Mouse (Mus musculus) embryonic facial prominence, embryonic 11.5 days (tissue): Measurements from ENCODE around the gene Nox1. TPM values are rescaled to one million over a fixed set of nuclear protein-coding genes. Genes with fewer than 3 reads are reported as not detected.

Experiments used
- ATAC-seq: fragments of 200-750 bp; cut with Nextera tagmentation; replicated peaks from 2 replicates; pipeline ENCODE4 v1.8.0; 2017; ENCODE audit warnings: low read depth; ENCODE audit not compliant: insufficient number of reproducible peaks, low FRiP score, low TSS enrichment
- DNase-seq: peaks from one replicate; pipeline ENCODE4 v3.0.0-alpha.2; 2015; ENCODE audit warnings: low spot score
- H3K27ac ChIP-seq: fragments of 300-500 bp; sonication (generic); replicated peaks from 2 replicates; pipeline ENCODE4 v1.5.1; 2014; ENCODE audit warnings: mild to moderate bottlenecking, low read depth, low read length, control low read depth
- H3K27me3 ChIP-seq: fragments of 300-500 bp; sonication (generic); 2 replicates; pipeline ENCODE4 v1.6.1; 2014; ENCODE audit warnings: mild to moderate bottlenecking, low read length, moderate library complexity, mixed read lengths; ENCODE audit not compliant: control insufficient read depth, insufficient read depth
- H3K36me3 ChIP-seq: fragments of 300-500 bp; sonication (generic); replicated peaks from 2 replicates; pipeline ENCODE4 v1.6.1; 2014; ENCODE audit warnings: low read depth, mild to moderate bottlenecking, low read length, moderate library complexity, mixed read lengths; ENCODE audit not compliant: control insufficient read depth, insufficient read depth
- H3K4me1 ChIP-seq: fragments of 300-500 bp; sonication (generic); 2 replicates; pipeline ENCODE4 v1.6.1; 2014; ENCODE audit warnings: low read length, mixed read lengths; ENCODE audit not compliant: control insufficient read depth, insufficient read depth
- H3K4me2 ChIP-seq: fragments of 300-500 bp; sonication (generic); 2 replicates; pipeline ENCODE4 v1.6.1; 2014; ENCODE audit warnings: low read depth, mild to moderate bottlenecking, control low read depth, low read length, moderate library complexity
- H3K4me3 ChIP-seq: fragments of 300-500 bp; sonication (generic); 2 replicates; pipeline ENCODE4 v1.5.1; 2014; ENCODE audit warnings: low read depth, low read length, control low read depth
- H3K9ac ChIP-seq: fragments of 300-500 bp; sonication (generic); replicated peaks from 2 replicates; pipeline ENCODE4 v1.6.1; 2014; ENCODE audit warnings: mild to moderate bottlenecking, control low read depth, low read length
- H3K9me3 ChIP-seq: fragments of 300-500 bp; sonication (generic); replicated peaks from 2 replicates; pipeline ENCODE4 v1.6.1; 2016; ENCODE audit warnings: mild to moderate bottlenecking, low read length, inconsistent platforms, mixed read lengths; ENCODE audit not compliant: control insufficient read depth
- WGBS: fragments of 180-500 bp; shearing (Covaris S2); extraction: QIAGEN DNeasy Blood & Tissue Kit; methylation state at CpG from one replicate; pipeline ENCODE4 v1.1.7; 2014; 5-methylcytosine and 5-hydroxymethylcytosine counted together
- polyA plus RNA-seq: library from polyadenylated mRNA; unstranded; fragments of >200 nt; fragmentation: Nextera tagmentation; extraction: Ambion mirVana; gene quantifications from 2 replicates; pipeline ENCODE4 v1.2.1, GENCODE M21; 2014

Gene Nox1
- polyA plus RNA-seq, 1 experiment from 2014 or later: not detected

DNA sequence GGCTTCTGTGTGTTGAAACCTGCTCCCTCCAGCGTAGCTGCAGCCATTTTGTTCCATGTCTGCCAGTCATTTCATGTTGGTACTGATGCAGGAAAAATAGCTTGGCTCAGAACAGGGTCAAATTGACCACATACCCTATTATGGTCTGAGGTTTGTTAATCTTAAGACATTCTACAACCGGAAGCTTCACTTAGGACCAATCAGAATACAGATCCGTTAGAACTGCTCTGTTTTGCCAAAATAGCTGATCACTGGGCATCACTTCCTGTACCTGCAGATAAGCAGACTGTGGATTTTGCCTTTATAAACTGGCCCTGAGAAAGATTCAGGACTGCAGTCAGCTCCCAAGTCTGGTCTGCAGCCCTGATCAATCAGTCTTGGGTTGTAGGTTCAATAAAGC is 93.2 kb downstream of the Nox1 start:
- WGBS: 82% methylated on average over 3 of the region's 3 CpGs
- Histone ChIP-seq H3K4me3 (no peak overlapping the region), H3K9ac (no peak overlapping the region), H3K27ac (no peak overlapping the region), H3K4me1 (no peaks in the 10 kb centered on the region), H3K4me2 (no peak overlapping the region), H3K36me3 (no peaks in the 10 kb centered on the region), H3K9me3 (no peaks in the 10 kb centered on the region), H3K27me3 (no peaks in the 10 kb centered on the region)
- DNase-seq (no peak), ATAC-seq (no peak)

DNA sequence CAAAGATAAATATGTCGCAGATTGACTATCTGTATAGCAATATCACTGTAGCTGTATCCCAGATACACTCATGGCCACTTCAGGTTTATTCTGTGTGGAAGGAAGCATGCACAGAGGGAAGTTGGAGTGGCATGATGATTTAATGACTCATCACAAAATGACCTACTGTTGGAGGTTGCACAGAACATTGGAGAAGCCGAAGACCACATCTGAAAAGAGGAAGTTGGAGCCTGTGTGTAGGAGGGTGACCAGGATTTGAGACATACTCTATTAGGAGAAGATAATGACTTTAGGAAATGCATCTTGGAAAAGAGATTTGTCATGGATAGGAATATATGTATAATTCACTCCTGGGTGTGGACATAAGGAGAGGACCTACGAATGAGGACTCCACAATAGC is 105.3 kb downstream of the Nox1 start:
- no peak for ATAC-seq
- 79% methylated on average over 3 of the region's 3 CpGs for WGBS
- Histone ChIP-seq H3K27me3 (no peaks in the 10 kb centered on the region), H3K4me3 (no peak overlapping the region), H3K9me3 (no peaks in the 10 kb centered on the region), H3K4me2 (no peak overlapping the region), H3K27ac (no peak overlapping the region), H3K9ac (no peak overlapping the region), H3K36me3 (no peaks in the 10 kb centered on the region), H3K4me1 (no peaks in the 10 kb centered on the region)
- no peak for DNase-seq

DNA sequence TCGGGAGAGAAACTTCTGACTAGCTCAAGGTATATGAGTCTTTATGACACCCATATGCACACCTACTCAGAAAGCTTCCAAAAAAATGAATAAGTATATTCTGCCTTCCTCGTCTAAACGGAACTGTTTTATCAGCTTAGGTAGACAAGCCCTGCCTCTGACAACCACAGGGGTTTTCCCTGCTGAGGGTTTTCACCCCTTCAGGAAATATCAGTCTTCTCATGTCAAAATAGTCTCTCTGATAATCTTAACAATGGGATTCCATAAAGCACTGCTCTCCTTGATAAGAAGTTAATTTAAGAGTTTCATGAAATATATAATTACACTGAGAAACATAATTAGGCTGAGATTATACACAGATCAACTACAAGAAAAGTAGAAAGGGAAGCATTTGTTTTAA is 110.0 kb downstream of the Nox1 start:
- WGBS: 80% methylated on average over 3 of the region's 3 CpGs
- H3K9ac ChIP-seq: no peak overlapping the region
- no peak overlapping the region for H3K27ac ChIP-seq
- no peaks in the 10 kb centered on the region for H3K4me1 ChIP-seq
- ATAC-seq: no peak
- no peaks in the 10 kb centered on the region for H3K27me3 ChIP-seq
- H3K4me2 ChIP-seq: no peak overlapping the region
- H3K4me3 ChIP-seq: no peak overlapping the region
- no peaks in the 10 kb centered on the region for H3K36me3 ChIP-seq
- DNase-seq: no peak
- H3K9me3 ChIP-seq: no peaks in the 10 kb centered on the region

DNA sequence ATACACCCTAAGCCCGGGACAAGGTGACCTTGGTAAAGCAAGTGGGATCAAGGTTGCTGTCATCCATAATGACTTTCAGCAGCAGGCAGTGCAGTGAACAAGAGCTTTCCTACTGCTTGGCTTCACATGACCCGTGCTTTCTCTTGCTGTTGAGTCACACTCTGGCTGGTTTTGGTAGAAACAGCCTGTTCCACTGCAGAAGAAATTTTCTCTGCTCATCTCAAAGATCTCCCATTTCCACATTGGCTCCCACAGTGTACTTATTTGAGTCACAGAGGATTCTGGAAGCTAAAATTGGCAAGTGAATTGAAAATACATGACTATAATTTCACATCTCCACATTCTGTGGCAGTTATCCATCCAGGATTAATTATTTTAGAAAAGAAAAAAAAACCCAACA is 119.1 kb downstream of the Nox1 start:
- 73% methylated on average over 2 of the region's 2 CpGs for WGBS
- H3K9ac ChIP-seq: no peak overlapping the region
- ATAC-seq (no peak), DNase-seq (no peak)
- H3K4me1 ChIP-seq: no peaks in the 10 kb centered on the region
- no peak overlapping the region for H3K27ac ChIP-seq
- no peak overlapping the region for H3K4me3 ChIP-seq
- no peaks in the 10 kb centered on the region for H3K27me3 ChIP-seq
- no peaks in the 10 kb centered on the region for H3K9me3 ChIP-seq
- no peak overlapping the region for H3K4me2 ChIP-seq
- H3K36me3 ChIP-seq: no peaks in the 10 kb centered on the region

DNA sequence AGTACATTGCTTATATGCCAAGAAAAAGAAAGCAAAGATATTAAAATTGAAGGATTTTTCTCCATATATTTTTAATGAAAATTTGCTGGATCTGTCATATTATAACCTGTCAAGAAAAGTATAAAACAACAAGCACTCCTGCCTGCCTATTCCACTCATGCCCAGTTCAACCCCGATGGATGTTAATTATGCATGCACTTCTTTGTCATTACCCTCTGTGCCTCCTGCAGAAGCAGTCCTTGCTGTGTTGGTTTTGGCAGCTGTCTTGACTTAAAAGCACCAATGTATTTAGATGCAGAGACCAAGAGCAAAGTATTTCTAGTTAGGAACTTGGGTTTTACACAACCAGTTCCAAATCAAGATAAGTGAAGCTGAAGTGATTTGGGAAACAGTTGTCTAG is 136.3 kb downstream of the Nox1 start:
- Histone ChIP-seq H3K4me2 (no peak overlapping the region), H3K36me3 (no peaks in the 10 kb centered on the region; the same call in 1 of the 2 replicates), H3K27ac (no peak overlapping the region), H3K4me3 (no peak overlapping the region), H3K27me3 (no peaks in the 10 kb centered on the region), H3K9ac (no peak overlapping the region), H3K9me3 (no peaks in the 10 kb centered on the region), H3K4me1 (no peaks in the 10 kb centered on the region)
- 63% methylated on average over 1 of the region's 1 CpGs for WGBS
- no peak for DNase-seq
- no peak for ATAC-seq

DNA sequence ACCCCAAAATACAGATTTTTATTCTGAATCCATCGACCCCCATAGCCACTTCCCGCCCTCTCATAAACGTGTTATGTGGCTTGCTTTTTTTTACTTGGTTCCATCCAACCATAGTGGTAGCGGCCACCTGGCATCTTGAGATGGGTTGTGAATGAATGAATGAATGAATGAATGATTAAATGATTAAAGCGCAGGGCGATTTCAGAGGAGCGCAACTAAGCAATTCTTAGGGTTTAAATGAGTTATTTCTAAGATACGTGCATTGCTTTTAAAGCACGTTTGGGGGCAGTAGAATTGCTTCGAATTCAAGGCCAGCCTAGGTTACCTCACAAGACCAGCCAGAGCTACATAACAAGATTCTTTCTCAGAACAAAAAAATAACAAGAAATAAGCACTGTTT is 162.0 kb downstream of the Nox1 start:
- Histone ChIP-seq H3K4me1 (no peaks in the 10 kb centered on the region), H3K27ac (peak overlapping the region; percentile 79), H3K9ac (peak overlapping the region; percentile 81), H3K4me3 (peak overlapping the region; percentile 56), H3K36me3 (no peaks in the 10 kb centered on the region), H3K4me2 (peak overlapping the region; percentile 39), H3K27me3 (no peaks in the 10 kb centered on the region), H3K9me3 (no peaks in the 10 kb centered on the region)
- 18% methylated on average over 10 of the region's 10 CpGs for WGBS
- ATAC-seq (no peak), DNase-seq (peak; percentile 31)

DNA sequence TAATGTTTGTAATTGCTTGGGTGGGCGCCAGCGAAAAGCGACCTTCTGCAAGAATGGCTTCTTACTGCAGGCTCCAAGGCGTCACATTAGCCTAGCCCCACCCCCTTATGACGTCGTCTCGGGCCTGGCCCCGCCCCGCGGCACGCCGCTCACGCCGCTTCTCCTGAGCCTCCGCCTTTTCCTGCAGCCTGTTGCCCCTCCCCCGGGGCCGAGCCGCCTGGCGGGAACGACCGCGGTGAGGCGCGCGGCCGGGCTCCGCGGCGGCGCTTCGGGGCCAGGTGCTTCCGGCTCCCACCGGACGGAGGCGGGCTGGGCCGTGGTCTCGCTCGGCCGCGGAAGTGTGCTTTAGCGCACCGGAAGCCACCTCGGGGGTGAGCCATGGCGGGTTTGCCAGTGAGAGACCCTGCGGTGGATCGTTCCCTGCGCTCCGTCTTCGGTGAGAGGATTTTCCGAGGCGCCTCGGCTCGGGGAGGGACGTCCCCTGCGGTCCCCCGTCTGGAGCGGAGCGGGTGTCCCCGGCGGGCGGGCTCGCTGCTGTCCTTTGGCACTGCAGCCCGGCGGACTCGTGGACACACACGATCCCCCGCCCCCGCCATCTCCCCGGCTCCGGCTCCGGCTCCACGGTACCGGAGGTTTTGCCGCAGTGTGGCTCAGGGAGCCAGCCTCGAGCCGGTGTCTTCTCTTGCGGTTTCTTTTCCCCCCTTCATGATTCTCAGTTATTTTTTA is 162.6 kb downstream of the Nox1 start, which contains the start of gene Cstf2:
Gene Cstf2 (plus strand): TSS at position 201 of the 726 bp plus-strand sequence.
- ATAC-seq: peak; percentile 95

DNA sequence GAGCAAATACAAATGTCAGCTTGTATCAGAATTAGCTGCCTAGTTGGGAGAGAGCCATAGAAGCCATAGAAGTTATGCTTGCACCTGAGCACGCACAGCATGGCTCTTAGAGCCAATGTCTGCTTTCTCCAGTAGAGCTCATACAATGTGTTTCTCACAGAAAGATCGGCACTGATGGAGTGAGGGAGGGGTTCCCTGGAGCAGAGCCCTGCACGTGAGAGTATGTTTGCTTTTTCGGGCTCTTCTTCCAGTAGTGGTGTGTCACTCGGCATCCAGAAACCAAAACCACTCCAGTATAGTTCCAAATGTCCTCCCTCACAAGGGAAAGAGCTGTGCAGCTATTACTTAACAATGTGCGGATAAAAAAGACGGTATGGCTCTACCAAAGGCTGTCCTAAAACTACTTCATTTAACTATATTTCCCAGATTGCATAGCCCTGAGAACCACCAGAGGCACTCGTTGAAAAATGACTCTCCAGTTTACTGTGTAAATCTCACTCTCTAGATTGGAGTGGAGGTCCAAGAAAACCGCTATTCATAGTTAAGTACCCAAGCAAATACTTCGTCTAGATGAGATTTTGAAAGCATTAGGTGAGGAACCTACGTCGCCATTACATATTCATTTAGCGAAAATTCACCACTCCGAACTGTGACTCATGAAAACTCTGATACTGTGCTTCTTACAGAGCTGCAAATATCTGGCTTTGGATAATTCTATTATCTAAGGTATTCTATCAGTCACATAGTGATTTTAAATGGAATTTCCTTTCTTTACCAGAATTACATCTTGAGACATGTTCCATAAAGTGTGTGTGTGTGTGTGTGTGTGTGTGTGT is 163.5 kb downstream of the Nox1 start:
- 76% methylated on average over 14 of the region's 14 CpGs for WGBS
- DNase-seq: no peak

More for the DNA sequence above, 162.6 kb downstream of the Nox1 start, which contains the start of gene Cstf2:
- 19% methylated on average over 54 of the region's 77 CpGs for WGBS
- no peaks in the 10 kb centered on the region for H3K27me3 ChIP-seq
- peak; percentile 88 for DNase-seq
- H3K4me3 ChIP-seq: peak within 1 kb of the TSS; percentile 56
- H3K4me1 ChIP-seq: no peaks in the 10 kb centered on the region
- peak within 1 kb of the TSS; percentile 39 for H3K4me2 ChIP-seq
- no peaks in the 10 kb centered on the region for H3K36me3 ChIP-seq
- H3K9me3 ChIP-seq: no peaks in the 10 kb centered on the region
- peak within 1 kb of the TSS; percentile 81 for H3K9ac ChIP-seq
- H3K27ac ChIP-seq: peak within 1 kb of the TSS; percentile 79

More for the DNA sequence above, 163.5 kb downstream of the Nox1 start:
- Histone ChIP-seq H3K4me2 (no peak overlapping the region), H3K9ac (no peak overlapping the region), H3K9me3 (no peaks in the 10 kb centered on the region), H3K27ac (no peak overlapping the region), H3K36me3 (no peaks in the 10 kb centered on the region), H3K4me1 (no peaks in the 10 kb centered on the region), H3K27me3 (no peaks in the 10 kb centered on the region), H3K4me3 (peak overlapping the region; percentile 56)
- no peak for ATAC-seq
